Mouse (Mus musculus) gastrocnemius, adult 2 months (tissue): ENCODE results near the gene Utp14b. TPM values are rescaled to one million over a fixed set of nuclear protein-coding genes. Genes with fewer than 3 reads are reported as not detected.
A peak's percentile ranks its signal among the peaks of the same experiment; 100 is the strongest.

ENCODE experiments used
- DNase-seq: peaks from one replicate; pipeline ENCODE4 v3.0.0; 2022
- H3K27ac ChIP-seq: fragments of 200-600 bp; 2 replicates; pipeline ENCODE4 v1.8.1; 2022; ENCODE audit warnings: mild to moderate bottlenecking
- H3K4me3 ChIP-seq: fragments of 200-600 bp; 2 replicates; pipeline ENCODE4 v1.8.1; 2022; ENCODE audit warnings: mild to moderate bottlenecking, moderate library complexity
- CTCF ChIP-seq: fragments of 200-600 bp; IDR thresholded peaks from 2 replicates; pipeline ENCODE4 v1.8.1; 2022; ENCODE audit warnings: antibody characterized with exemption, mild to moderate bottlenecking, moderate library complexity
- intact Hi-C: fragments of 180-260 bp; cut with DNase I; formaldehyde crosslinking; loops from one replicate; pipeline ENCODE4 v1.15.1; 2025
- total RNA-seq, 2 experiments: library from RNA; stranded (reverse); gene quantifications; 2 replicates each; pipeline ENCODE4 v1.2.3; 2021

The Utp14b gene
- total RNA-seq, 2 experiments from 2014 or later = 1.6 to 2.6 TPM

GRCm38 (mm10) chr1:78696903-78697302 is 39.1 kb downstream of the Utp14b start:
- DNase-seq = no peak
- Histone ChIP-seq H3K27ac (no peak overlapping the region), H3K4me3 (no peak overlapping the region)
- TF ChIP-seq CTCF = no peak
- intact Hi-C loops = no loop called here

- no peak for TF ChIP-seq CTCF
- no peak overlapping the region for H3K4me3 ChIP-seq
- no peak overlapping the region for H3K27ac ChIP-seq
- DNase-seq = no peak
- intact Hi-C loops = no loop called here
Observed at GRCm38 (mm10) chr1:78698138-78698537, 40.3 kb downstream of the Utp14b start.

- TF ChIP-seq CTCF = no peak
- Histone ChIP-seq H3K27ac (no peak overlapping the region), H3K4me3 (no peak overlapping the region)
- intact Hi-C loops = no loop called here
- DNase-seq = no peak
Observed at GRCm38 (mm10) chr1:78701740-78702139, 43.9 kb downstream of the Utp14b start.

DNA sequence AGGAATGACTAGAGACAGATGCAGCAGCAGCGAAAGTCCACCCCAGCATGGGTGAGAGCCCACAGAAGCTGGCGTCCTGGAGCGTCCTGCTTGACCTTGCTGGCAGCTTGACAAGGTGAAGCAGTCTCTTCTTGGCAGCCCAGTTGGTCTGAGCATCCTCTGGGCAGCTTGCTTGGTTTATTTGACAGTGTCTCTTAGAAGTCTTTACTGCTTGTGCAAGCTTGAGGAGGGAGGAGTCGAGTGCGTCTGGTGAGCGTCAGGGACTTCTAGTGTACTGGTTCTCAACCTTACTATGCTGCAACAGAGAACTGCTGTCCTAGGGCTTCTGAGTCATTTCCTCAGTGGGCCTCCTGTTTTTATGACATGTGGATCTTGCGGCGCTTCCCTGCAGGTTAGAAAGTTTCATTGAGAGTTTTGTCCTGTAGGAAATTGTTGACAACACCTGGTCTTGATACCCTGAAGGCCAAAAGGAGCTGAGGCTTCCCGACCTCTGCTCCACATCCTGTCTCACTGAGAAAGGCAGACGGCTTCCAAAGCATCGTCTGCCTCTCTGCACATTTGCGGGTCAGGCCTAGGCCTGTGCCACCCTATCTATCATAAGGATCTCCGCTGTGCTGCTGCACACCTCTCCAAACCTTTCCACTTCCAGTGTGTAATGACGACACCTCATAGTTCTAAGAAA is 44.6 kb downstream of the Utp14b start:
- Histone ChIP-seq H3K4me3 (no peak overlapping the region), H3K27ac (no peak overlapping the region)
- no peak for TF ChIP-seq CTCF
- DNase-seq = peak; percentile 45
- intact Hi-C loops = no loop called here

- H3K27ac ChIP-seq = no peak overlapping the region
- intact Hi-C loops = no loop called here
- no peak overlapping the region for H3K4me3 ChIP-seq
- TF ChIP-seq CTCF = no peak
- no peak for DNase-seq
Observed at GRCm38 (mm10) chr1:78702964-78703285, 45.1 kb downstream of the Utp14b start.

DNA sequence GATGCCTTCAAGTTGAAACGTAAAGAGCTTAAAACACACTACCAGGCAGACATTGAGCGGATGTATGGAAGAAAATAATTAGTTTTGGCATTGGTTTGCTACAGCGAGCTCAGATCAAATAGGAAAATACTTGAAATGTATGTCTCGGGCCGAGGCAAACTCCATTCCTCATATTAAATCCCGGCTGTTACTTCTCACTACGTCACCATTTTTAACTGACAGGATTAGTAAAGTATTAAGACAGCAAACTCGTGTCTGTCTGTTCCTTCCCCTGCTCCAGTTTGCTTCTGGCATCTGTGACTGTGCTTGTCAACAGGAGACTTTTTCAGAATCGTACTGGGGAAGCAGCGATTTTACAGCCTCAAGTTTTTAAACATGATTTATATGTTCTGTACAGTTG is 48.5 kb downstream of the Utp14b start:
- DNase-seq = no peak
- intact Hi-C loops = no loop called here
- no peak overlapping the region for H3K27ac ChIP-seq
- TF ChIP-seq CTCF = no peak
- H3K4me3 ChIP-seq = no peak overlapping the region

- no peak overlapping the region for H3K27ac ChIP-seq
- H3K4me3 ChIP-seq = no peak overlapping the region
- DNase-seq = no peak
- intact Hi-C loops = no loop called here
- TF ChIP-seq CTCF = peak; percentile 48
Observed at GRCm38 (mm10) chr1:78707280-78707679, 49.4 kb downstream of the Utp14b start.

DNA sequence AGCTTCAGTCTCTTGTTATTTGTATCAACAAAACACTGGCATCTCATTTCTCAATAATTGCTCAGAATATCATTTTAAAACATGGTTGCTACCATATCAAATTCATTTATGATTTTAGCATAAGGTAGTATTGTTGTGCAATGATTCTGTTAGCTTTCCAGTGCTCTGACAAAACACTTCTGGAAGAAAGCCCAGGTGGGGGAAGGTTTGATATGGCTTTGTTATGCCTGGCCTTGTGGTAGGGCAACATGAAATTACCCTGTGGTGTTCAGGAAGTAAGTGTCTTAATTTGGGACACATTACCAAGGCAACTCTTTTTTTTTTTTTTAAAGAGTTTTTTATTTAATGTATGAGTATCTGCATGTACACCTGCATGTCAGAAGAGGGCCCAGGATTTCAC is 52.2 kb downstream of the Utp14b start:
- intact Hi-C loops = no loop called here

GRCm38 (mm10) chr1:78710613-78711329 is 52.9 kb downstream of the Utp14b start:
- DNase-seq = no peak
- Histone ChIP-seq H3K27ac (no peak overlapping the region), H3K4me3 (no peak overlapping the region)
- no peak for TF ChIP-seq CTCF
- intact Hi-C loops = no loop called here

More for the DNA sequence above, 52.2 kb downstream of the Utp14b start:
- Histone ChIP-seq H3K4me3 (no peak overlapping the region), H3K27ac (no peak overlapping the region)
- no peak for DNase-seq
- no peak for TF ChIP-seq CTCF

Other genes starting within 250 kb of the Utp14b start
- gene Farsb, start 169.1 kb upstream of the Utp14b start, total RNA-seq = 10 to 100 TPM; 58.4 to 62.8 TPM
- not detected for gene Mogat1, start 147.0 kb upstream of the Utp14b start, total RNA-seq
- not detected for gene BC035947, start 145.9 kb upstream of the Utp14b start, total RNA-seq
- gene Acsl3, start 213 bp upstream of the Utp14b start, total RNA-seq = 10 to 100 TPM in 1 of 2 experiments, 1 to 10 TPM in 1; 7.3 to 21.1 TPM
- 1 to 10 TPM in 1 of 2 experiments, under 1 TPM in 1; 0.61 to 1.3 TPM for gene Kcne4, start 158.7 kb downstream of the Utp14b start, total RNA-seq